Mouse (Mus musculus): ENCODE measurements around the gene Ptms.
A peak's percentile ranks its signal among the peaks of the same experiment; 100 is the strongest.

The Ptms gene

DNA sequence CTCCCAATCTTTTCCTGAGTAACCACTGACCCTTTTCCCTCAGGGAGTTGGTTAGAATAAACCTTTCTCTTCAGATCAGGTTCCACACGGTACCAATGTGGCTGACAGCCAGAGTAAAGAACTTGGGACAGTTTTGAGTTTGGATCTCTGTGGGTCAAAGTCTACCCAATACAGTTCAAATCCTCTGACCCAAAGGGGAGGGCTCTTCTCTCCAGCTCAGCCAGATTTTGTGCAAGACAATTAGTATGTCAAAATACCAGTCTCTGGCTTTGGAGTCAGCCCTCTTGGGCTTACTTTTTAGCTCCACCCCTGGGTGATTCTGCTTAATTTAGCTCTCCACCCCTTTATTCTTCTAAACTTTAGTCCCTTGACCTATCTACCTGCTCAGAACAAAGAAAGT, 10.3 kb upstream of the Ptms start:
- DNase-seq (ENCODE audit: low spot score): no peak

DNA sequence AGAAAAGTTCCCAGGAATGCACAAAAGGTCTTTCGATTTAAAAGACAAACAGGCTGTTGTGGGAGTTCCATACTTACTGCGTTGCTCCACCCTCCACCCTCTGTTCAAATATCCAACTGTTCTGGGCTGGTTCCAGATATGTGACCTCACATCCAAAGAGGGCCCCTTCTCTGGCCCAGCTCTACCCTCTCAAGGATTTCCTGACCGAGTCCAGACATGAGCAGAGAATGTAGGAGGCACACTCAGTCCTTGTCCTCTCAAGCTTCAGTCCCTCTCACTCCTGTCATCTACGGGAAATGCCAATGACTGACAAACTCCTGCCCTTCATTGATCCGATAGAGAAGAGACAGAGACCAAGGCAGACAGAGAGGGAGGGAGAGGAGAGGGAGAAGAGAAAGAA, 6.0 kb upstream of the Ptms start:
- DNase-seq (ENCODE audit: low spot score): no peak

DNA sequence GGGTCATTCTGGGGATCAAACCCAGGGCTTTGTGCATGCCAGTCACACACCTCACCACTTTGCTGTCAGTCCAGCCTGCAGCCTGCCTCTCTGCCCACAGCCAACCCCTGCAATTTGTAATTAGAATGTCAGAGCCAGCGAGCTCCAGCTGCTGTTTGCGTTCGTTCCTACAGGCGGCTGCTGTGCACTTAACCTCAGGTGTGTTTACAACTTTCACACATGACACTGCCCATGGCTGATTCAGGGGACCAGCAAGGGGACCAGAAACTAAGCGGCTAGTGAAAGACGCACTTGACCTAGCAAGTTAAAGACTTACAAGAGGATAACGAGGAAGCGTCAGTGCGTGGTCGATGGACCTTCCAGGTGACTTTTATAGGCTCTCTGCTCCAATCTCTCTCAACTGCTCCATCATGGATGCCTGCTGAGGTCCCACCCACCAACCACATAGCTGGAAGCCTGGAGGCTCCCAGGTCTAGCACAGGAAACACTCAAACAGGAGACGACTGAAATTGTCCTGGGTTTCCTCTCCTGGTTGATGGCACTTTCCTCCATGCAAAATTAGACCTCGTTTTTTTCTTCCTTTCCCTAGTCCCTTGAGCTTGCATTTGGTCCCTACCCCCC, 5.4 kb upstream of the Ptms start:
- DNase-seq (ENCODE audit: low spot score): no peak

DNA sequence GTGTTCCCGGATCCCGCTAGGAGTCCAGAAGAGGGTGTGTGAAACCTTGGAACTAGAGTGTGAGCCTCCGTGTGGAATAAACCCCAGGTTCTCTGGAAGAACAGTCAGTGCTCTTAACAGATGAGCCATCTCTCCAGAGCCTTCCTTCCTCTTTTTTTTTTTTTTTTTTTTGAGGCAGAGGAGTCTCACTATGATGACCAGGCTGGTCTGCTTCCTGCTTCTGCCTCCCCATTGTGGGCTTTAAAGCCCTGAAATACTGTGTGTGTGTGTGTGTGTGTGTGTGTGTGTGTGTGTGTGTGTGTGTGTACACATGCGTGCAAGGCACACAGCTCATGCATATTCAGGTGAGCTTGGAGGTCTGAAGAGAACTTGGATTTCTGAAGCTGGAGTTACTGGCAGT, 1.6 kb upstream of the Ptms start:
- no peak for DNase-seq (ENCODE audit: low spot score)

DNA sequence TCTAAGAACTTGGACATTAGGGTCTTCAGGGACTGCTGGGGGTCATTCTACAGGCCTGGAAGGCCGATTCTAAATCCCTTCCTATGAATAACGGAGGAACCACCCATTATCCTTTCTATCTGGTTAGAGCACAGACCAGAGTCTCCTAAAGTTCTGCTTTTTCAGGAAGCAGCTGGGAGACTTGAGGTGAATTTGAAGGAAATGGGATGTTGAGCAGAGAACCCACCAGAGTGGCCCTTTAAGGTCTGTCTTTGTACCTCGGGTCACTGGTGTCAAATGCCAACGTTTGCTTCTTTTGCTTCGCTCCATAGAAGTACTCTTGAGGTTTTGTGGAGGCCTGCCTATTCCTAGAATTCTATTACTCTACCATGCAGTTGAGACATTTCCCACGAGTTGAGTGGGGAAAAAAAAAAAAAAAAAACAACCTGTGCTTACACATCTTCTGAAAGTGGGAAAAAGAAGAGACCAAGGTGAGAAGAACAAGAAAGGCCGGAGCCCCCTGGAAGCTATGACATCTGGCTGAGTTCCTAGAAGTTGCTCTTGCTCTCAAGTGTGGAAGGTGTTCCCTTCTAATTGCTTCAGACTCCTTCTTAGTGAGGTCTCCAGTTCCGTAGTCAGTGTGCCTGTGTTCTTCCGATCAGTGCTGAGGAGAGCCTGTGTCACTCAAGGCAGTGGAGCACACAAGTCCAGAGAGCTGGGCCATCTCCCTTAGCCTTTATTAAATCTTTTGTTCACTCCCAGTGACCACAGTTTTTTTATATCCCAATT, 599 bp upstream of the Ptms start:
- DNase-seq (ENCODE audit: low spot score): no peak

DNA sequence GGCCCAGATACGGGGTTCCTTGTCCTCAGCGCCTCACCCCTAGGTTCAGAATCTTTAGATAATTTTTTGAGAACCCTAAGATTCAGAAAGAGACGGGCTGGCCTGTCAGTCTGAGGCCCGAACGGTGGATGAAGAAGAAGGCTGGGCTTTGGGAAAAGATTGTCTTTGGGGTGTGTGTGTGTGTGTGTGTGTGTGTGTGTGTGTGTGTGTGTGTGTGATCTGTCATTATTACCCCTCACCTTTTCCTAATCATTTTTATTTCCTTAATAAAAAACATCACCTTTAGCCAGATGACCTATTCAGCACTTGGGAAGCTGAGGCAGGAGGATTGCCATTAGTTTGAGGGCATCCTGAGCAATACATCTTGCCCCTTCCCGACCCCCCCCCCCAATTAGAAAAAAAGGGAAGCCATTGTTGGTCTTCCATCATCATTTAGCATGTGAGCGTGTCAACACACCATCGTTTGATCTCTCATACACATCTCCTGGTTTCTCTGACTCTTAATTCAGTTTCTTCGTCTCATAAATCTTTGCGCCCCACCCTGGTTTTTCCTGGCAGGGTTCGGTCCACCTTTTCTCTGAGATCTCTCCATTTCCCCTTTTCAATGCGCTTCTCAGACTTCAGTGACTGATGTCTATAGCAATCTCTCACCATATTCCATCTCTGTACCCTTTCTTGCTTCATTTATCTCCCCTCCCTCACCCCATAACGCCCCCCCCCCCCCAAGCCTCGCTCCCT, 844 bp downstream of the Ptms start:
- no peak for DNase-seq (ENCODE audit: low spot score)

DNA sequence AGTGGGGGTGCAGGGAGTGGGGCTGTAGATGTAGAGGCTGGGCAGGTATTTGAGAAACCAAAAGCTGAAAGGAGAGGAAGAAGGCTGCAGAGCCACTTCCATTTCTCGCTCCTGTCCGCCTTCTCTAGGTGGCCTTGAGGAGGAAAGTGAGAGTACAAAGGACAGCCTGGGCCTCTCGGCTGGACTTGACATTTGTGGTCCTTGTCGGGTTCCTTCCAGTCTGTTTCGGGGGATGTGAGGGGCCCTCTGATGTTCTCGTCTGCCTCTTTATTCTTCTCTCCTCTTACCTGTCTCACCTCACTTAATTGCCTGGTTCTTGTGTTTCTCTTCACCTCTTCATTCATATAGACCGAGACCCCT, 1.6 kb downstream of the Ptms start:
- no peak for DNase-seq (ENCODE audit: low spot score)

DNA sequence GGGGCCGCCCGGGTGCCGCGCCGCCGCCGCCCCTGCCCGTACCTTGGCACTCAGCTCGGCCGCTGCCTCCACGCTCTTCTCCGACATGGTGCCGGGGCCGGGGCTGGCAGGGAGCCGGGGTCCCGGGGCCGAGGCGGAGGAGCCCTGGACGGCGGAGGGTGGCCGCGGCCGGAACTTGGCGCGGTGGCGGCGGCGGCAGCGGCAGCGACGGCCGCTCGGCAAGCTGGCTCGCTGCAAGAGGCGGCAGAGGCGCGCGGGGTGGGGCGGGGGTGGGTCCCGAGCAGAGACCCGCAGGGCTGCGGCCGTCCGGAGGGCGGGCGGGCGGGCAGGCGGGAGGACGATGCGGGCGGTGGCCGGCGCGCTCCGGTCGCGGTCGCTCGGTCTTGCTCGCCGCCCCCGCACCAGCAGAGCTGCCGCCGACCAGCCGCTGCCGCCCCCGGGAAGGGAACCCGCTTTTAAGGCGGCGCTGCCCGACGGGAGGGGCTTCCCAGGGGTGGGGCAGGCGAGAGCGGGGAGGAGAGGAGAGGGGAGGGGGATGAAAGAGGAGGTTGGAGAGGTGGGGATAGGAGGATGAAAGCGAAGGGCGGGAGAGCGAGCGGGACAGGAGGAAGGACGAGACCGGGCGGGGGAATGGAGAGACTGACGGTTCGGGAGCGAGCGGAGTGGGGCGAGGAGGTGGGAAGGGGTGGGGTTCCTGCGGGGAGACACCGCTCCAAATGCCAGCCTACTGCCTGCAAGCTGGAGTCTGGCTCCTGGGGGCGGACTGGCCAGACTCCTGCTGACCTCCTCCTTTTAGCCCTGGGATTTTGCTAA, 2.2 kb downstream of the Ptms start:
- DNase-seq (ENCODE audit: low spot score): peak; percentile 96

DNA sequence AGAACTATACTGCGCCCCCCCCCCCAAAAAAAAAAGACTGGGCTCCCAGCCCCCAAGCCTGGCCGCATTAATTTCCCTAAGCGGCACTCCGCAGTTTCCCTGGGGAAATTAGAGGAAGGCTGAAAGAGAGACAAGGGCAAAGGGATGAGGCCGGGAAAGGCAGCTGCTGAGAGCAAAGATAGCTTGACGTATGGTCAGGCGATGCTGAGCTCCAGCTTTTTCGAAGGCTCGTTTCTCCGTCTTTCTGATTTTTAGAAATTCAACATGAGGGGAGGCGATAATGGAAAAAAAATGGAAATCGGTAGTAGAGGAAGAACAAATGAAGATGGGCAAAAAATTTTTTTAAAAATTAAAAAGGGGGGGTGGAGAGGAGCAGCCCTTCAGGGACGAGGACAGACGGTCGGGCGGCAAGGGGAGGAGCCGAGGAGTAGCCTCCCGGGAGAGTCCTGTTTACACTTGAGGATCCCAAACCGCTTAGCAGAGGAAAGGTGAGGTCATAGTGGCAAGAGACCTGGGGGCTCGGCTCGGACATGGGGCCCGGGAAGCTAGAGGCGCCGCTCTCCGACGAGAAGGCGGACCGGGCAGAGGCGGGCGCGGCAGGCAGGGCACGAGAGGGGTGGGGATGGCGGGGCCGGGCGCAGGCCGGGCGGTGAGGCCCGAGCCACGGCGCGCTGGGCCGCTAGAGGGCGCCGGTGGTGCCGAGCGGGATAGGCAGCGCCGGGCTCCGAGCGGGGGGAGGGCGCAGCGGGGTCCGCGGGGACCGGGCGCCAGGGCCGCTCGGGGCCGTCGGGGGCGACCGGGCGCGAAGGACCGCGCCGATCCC, 3.0 kb downstream of the Ptms start:
- DNase-seq (ENCODE audit: low spot score): peak; percentile 94

DNA sequence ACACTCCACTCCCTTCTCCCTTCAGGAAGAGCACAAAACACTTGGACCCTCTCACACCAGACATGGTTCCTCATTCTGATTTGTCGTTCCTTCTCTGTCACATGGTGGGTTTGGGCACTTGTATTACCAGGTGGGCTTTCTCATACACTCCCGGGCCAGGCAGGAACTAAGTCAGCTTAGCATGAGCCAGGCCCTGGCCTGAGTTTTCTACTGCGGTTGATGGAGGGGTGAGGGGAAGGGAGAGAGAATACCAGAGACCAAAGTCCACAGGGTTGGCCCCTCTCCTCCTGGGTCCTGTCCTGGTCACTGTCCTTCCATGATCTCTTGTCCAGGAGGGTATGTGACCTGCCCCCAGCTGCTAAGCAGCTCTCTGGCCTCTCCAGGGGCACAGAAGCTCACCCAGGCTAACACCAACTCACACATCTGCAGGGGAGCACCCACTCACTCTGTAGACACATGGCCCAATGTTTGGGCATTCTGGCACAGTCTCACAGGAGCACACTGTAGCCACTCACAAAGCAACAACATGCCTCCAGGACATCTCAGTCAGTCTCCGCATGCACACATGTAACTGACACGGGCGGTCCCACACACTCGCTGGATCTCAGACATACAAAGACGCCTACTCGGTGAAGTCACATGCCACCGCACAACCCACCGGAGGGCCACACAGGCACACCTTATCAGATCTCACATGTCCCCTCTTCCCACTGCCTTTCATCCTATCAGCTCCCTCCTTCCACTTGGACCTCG, 3.8 kb downstream of the Ptms start:
- no peak for DNase-seq (ENCODE audit: low spot score)

DNA sequence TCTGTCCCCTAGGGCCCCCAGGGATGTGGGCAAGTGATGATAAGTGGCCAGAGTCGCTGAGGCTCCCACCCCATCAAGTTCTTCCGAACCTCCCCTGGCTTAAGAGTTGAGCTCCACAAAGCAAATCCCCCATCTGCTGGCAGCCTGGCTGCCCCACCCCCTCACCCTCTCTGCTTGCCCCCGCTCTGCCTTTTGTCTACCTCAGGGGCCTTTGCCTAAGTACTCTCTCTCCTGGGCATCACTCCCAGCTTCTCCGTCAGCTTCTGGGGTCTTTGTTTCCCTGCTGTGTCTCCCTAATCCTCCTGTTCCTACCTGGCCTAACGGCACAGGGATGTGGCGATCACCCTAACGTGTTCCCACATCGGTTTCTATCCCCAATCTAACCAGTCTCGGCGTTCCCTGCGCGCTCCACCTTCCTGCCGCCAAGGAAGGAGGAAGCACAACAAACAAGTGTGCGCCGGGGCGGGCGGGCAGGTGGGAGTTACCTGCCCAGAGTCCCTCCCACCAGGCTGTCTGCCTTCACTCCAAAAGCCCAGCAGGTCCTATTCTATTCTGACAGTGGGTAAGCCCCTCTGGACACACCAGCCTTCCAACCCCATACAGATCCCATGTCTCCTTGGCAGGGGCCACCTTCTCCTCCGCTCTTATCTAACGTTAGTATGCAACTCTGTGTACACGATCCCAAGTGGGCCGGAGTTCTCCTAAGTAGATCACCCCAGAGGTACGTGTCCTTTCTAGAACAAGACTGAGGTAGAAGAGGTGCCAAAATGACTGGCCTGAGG, 4.6 kb downstream of the Ptms start:
- DNase-seq (ENCODE audit: low spot score): no peak

DNA sequence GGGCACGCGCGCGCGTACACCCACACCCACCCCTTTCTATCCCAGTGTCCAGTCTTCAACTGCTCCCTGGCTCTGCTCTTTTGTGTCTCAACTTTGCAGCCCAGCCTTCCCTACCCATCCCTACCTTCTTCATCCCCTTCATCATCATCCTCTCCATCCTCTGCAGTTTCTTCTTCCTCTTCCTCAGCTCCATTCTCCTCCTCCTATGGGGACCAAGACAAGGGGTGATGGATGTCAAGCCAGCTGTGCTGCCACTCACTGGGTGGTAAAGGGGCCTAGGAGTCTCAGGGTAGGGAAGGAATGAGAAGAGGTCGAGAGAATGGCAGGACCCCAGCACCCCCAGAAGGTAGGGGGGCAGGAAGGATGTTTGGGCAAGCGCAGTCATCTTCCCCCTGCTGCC, 5.4 kb downstream of the Ptms start:
- DNase-seq (ENCODE audit: low spot score): no peak

DNA sequence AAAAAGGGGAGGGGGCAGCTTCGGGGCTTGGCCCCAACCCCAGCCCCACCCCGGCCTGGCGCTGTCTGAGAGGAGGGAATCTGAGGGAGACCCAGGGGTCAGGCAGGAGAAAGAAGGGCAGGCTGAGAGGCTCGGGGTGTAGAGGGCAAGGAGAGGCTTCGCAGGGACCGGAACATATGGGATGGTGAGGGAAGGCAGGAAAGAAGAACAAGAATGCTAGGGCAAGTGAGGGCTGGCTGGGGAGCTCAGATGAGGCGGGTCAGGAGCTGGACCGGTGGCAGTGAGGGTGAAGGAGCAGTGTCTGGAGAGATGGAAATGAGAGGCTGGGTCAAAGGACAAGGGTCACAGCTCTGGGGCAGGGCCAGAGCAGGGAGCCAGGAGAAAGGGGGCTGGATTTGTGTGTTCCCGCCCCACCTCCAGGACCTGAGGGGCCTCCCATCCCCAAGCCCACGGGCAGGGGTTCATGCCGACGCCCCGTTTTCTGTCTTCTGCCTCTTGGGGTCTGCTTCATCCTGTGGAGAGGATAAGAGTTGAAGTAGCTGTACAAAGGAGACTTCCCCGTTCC, 6.1 kb downstream of the Ptms start:
- DNase-seq (ENCODE audit: low spot score): no peak

DNA sequence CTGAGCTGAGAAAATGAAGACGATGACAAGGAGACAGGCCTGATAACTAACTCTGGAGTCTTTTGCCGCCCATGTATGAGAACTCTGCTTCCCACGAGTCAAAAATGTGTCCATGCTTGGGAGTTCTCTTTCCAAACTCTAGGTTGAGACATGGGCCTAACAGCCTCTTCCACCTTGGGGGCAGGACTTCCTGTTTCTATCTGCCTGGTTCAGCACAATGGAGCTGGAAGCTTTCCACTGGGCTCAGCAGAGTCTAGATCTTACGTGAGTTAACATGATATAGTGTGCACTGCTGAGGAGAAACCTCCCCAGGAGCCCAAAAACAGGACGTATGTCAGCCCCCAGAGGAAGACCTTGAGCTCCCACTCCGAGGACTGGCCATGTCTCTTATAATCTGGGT, 6.7 kb downstream of the Ptms start:
- DNase-seq (ENCODE audit: low spot score): no peak

DNA sequence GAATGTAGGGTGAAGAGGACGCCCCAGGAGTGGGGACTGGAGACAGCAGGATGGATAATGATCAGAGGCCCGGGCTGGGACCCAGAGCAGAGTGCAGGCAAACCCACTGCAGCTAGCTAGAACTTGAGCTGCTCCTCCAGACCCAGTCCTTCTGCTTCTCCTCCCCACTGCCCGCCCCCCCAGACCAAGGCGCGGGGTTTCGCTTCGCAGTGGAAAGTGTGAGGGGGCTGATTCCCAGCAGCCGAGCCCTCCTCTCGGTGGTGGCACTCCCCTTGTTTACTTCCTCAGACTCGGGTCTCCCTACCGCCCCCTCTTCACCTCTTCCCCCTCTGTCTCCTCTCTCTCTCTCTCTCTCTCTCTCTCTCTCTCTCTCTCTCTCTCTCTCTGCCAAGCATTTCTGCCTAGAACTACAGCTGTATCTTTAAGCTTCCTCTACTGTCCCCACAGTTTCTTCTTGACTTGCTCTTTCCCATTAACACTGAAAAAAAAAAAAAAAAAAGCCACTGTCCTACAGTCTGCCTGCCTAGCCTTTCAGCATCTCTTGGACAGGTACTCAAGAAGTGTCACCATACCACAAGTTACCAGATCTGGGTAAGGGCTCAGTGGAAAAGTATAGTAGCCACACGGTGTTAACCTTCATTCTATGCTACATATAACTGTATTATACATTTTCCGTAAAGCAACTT, 8.2 kb downstream of the Ptms start, which contains the start of gene Lag3:
Gene Lag3 (minus strand): TSS at position 173 of the 686 bp plus-strand sequence.
- no peak for DNase-seq (ENCODE audit: low spot score)

DNA sequence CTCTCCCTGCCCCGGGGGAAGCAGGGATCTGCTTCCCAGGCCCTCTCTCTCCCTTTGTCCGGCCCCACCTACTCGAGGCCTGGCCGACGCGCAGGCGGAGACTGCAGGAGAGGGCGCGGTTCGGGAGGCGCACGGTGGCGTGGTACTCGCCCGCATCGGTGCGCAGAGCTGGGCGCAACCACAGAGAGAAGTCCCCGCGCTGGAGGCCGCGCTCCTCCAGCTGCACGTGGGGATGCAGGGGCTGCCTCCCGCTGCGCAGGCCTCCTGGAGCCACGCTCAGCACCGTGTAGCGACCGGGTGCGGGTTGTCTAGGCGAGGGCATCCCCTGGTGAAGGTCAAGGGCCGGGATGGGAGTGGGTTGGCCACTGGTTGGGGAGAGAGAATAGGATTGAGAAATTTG, 9.9 kb downstream of the Ptms start:
- no peak for DNase-seq (ENCODE audit: low spot score)

DNA sequence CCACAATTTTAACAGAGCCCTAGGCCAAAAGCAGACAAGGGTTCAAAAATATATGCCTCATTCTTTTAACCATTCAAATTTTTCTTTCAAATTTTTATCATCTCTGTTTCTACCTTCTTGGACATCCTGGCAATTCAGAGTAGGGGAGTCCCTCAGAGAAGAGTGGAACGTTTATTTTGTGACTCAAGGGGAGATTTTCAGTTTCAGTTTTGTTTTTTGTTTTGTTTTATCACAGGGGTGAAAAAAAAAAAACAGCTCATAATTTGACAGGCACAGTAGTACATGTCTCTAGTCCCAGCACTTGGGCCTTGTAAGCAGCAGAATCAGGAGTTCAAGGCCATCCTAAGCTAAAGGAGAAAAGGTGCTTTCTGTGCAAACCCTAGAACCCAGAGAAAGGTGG, 12.1 kb downstream of the Ptms start:
- DNase-seq (ENCODE audit: low spot score): no peak

DNA sequence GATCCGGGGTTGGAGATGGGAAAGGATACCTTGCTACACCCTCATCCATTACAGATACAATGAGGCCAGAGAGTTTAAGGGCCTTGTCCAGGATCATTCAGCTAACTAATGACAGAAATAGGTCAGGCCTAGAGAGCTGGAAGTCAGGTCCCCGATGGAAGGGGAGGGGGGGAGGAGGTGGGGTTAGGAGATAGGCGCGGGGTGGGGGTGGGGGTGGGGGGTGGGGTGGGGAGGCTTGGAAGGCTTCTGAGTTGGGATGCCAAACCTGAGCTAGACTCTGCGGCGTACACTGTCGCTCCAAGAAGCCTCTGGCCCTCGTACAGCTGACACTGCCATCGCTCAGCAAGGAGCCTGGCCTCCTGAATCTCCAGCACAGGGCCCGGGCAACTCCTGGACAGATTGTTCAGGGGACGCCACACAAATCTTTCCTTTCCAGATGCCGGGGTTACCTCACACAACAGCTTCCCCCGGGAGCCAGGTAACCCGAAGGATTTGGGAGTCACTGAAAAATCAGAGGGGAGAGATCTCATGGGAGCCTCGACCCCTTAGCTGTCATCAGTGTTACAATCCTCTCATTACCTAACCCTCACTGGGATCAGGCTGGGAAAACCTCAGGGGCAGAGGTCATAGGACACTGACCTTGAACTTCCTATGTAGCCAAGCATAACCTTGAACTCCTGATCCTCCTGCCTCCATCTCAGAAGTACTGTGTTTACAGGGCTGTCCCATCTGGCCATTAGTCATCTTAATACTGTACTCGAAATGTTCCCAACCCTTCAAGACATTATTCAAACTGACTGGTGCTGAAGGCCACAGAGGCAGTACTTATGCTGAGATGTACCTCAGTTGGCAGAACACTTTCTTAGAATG, 14.7 kb downstream of the Ptms start:
- no peak for DNase-seq (ENCODE audit: low spot score)
